Mouse (Mus musculus): ENCODE data around the gene Mmp23.
"Not testable (repeated sequence)": the region's sequence is repeated elsewhere in the genome, so short reads cannot be mapped to it uniquely, and the experiment has no call there.

The Mmp23 gene

GRCm38 (mm10) chr4:155654456-155655298 lies 1.5 kb upstream of the Mmp23 start:
- no peak for DNase-seq (ENCODE audit: low spot score in 2 of 2)

- no peak for DNase-seq (ENCODE audit: low spot score in 2 of 2)
Measured at GRCm38 (mm10) chr4:155654183-155654455, 935 bp upstream of the Mmp23 start.

- DNase-seq (ENCODE audit: low spot score in 2 of 2) = no peak
Measured at GRCm38 (mm10) chr4:155653451-155654182, 433 bp upstream of the Mmp23 start.

- no peak for DNase-seq (ENCODE audit: low spot score in 2 of 2)
Measured at GRCm38 (mm10) chr4:155652283-155653085, 700 bp downstream of the Mmp23 start.

GRCm38 (mm10) chr4:155651553-155652269 lies 1.5 kb downstream of the Mmp23 start:
- DNase-seq (ENCODE audit: low spot score in 2 of 2) = no peak

GRCm38 (mm10) chr4:155649355-155649754 lies 3.8 kb downstream of the Mmp23 start:
- DNase-seq (ENCODE audit: low spot score in 2 of 2) = no peak

- DNase-seq (ENCODE audit: low spot score in 2 of 2) = no peak
Measured at GRCm38 (mm10) chr4:155645721-155646120, 7.5 kb downstream of the Mmp23 start.

- DNase-seq (ENCODE audit: low spot score in 2 of 2) = not testable (repeated sequence)
Measured at GRCm38 (mm10) chr4:155645308-155645707, 7.9 kb downstream of the Mmp23 start, which contains the start of gene Gm10563. Gene Gm10563 (minus strand): TSS chr4:155645408.

- no peak for DNase-seq (ENCODE audit: low spot score in 2 of 2)
Measured at GRCm38 (mm10) chr4:155643531-155643930, 9.7 kb downstream of the Mmp23 start.

- DNase-seq (ENCODE audit: low spot score in 2 of 2) = no peak
Measured at GRCm38 (mm10) chr4:155635766-155636499, 17.3 kb downstream of the Mmp23 start.

- no peak for DNase-seq (ENCODE audit: low spot score in 2 of 2)
Measured at GRCm38 (mm10) chr4:155630267-155630666, 22.9 kb downstream of the Mmp23 start.

- DNase-seq (ENCODE audit: low spot score in 2 of 2) = peak; percentile 97 to 98
Measured at GRCm38 (mm10) chr4:155624338-155625291, 28.6 kb downstream of the Mmp23 start, which contains the start of gene Cdk11b. Gene Cdk11b (plus strand): TSS chr4:155624854.

- no peak for DNase-seq (ENCODE audit: low spot score in 2 of 2)
Measured at GRCm38 (mm10) chr4:155618321-155618720, 34.9 kb downstream of the Mmp23 start.

GRCm38 (mm10) chr4:155613264-155613663 lies 39.9 kb downstream of the Mmp23 start:
- DNase-seq (ENCODE audit: low spot score in 2 of 2) = no peak

GRCm38 (mm10) chr4:155611860-155612259 lies 41.3 kb downstream of the Mmp23 start:
- no peak for DNase-seq (ENCODE audit: low spot score in 2 of 2)

GRCm38 (mm10) chr4:155606825-155607224 lies 46.4 kb downstream of the Mmp23 start:
- no peak for DNase-seq (ENCODE audit: low spot score in 2 of 2)

GRCm38 (mm10) chr4:155605132-155605531 lies 48.1 kb downstream of the Mmp23 start:
- no peak for DNase-seq (ENCODE audit: low spot score in 2 of 2)

GRCm38 (mm10) chr4:155603801-155604200 lies 49.4 kb downstream of the Mmp23 start:
- no peak for DNase-seq (ENCODE audit: low spot score in 2 of 2)

- no peak for DNase-seq (ENCODE audit: low spot score in 2 of 2)
Measured at GRCm38 (mm10) chr4:155602753-155603152, 50.4 kb downstream of the Mmp23 start.
